Mouse (Mus musculus): Measurements from ENCODE around the gene Zbtb7b. TPM values are rescaled to one million over a fixed set of nuclear protein-coding genes. Genes with fewer than 3 reads are reported as not detected.

The Zbtb7b gene
- polyA plus RNA-seq, 1 experiment from 2014 or later: 1.6 TPM

DNA sequence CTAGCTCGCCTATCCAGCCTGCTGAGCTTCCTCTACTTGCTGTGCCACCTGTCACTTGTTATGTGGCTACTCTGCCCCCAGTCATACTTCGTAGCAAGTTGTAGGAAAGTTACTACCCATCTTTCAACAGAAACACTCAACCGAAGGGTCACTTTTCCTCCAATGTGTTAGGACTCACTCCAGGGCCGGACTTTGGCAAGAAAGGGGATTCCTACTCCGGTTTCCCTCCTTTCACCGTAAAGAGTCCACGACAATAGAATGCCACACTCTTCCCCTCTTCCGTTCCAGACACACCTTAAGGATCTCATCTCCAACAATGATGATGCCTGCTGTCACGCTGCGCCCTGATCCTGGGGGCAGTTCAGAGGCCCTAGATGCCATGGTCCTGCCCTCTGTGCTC lies 16.3 kb upstream of the Zbtb7b start:
- Histone ChIP-seq H3K9me3 (ENCODE audit: low read depth, low read length) (no peaks in the 10 kb centered on the region), H3K9ac (peak overlapping the region; percentile 56), H3K27ac (ENCODE audit: low read depth) (no peak overlapping the region), H3K4me3 (ENCODE audit: low read depth, low read length) (peak overlapping the region; percentile 57), H3K27me3 (ENCODE audit: insufficient read depth, low read length) (no peaks in the 10 kb centered on the region), H3K4me1 (ENCODE audit: insufficient read depth) (0 out of 2 replicates have a peak, but pooled peaks cover 3% of the 10 kb centered on the region), H3K36me3 (ENCODE audit: insufficient read depth) (peaks cover 41% of the 10 kb centered on the region), H3K4me2 (peak overlapping the region; percentile 76)
- 73% methylated on average over 10 of the region's 10 CpGs for WGBS
- DNase-seq (no peak), ATAC-seq (ENCODE audit: insufficient read depth) (no peak)
- TF ChIP-seq CTCF (IDR thresholded peaks at IDR 0.05; ENCODE audit: low read depth): no peak

- ATAC-seq (ENCODE audit: insufficient read depth): no peak
- TF ChIP-seq CTCF (IDR thresholded peaks at IDR 0.05; ENCODE audit: low read depth): no peak
- 93% methylated on average over 3 of the region's 3 CpGs for WGBS
Measured at GRCm38 (mm10) chr3:89409701-89410100, 15.1 kb upstream of the Zbtb7b start.

DNA sequence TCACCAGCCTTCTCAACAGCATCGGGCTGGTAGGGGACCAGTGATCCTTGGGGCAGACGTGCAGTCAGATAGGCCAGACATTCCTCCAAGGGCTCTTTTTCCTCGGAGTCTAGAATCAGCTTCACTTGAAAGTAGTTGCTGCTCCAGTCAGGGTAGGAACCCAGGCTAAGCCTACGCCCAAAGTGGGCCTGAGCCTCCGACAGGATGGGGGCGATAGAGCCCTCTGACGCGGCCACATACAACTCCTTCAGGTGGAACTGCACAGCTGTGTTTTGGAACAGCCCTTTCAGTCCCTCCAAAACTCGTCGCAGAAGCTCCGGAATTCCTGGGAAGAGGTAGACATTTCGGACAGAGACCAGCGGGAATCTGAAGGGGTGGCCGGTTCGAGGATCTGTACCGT lies 13.9 kb upstream of the Zbtb7b start:
- whole genome bisulfite sequencing: 52% methylated on average over 16 of the region's 16 CpGs
- ATAC-seq (ENCODE audit: insufficient read depth) (no peak), DNase-seq (no peak)
- Histone ChIP-seq H3K27ac (ENCODE audit: low read depth) (no peak overlapping the region), H3K36me3 (ENCODE audit: insufficient read depth) (peaks cover 24% of the 10 kb centered on the region; the same call in 1 of the 2 replicates), H3K4me1 (ENCODE audit: insufficient read depth) (0 out of 2 replicates have a peak, but pooled peaks cover 3% of the 10 kb centered on the region), H3K4me2 (no peak overlapping the region), H3K9me3 (ENCODE audit: low read depth, low read length) (no peaks in the 10 kb centered on the region), H3K4me3 (ENCODE audit: low read depth, low read length) (no peak overlapping the region), H3K9ac (no peak overlapping the region), H3K27me3 (ENCODE audit: insufficient read depth, low read length) (no peaks in the 10 kb centered on the region)
- TF ChIP-seq CTCF (IDR thresholded peaks at IDR 0.05; ENCODE audit: low read depth): no peak

More at GRCm38 (mm10) chr3:89409701-89410100, 15.1 kb upstream of the Zbtb7b start:
- peaks cover 29% of the 10 kb centered on the region for H3K36me3 ChIP-seq (ENCODE audit: insufficient read depth)
- H3K9me3 ChIP-seq (ENCODE audit: low read depth, low read length): no peaks in the 10 kb centered on the region
- no peak overlapping the region for H3K4me2 ChIP-seq
- H3K4me1 ChIP-seq (ENCODE audit: insufficient read depth): 0 out of 2 replicates have a peak, but pooled peaks cover 3% of the 10 kb centered on the region
- no peak for DNase-seq
- no peak overlapping the region for H3K4me3 ChIP-seq (ENCODE audit: low read depth, low read length)
- no peak overlapping the region for H3K27ac ChIP-seq (ENCODE audit: low read depth)
- no peaks in the 10 kb centered on the region for H3K27me3 ChIP-seq (ENCODE audit: insufficient read depth, low read length)
- H3K9ac ChIP-seq: no peak overlapping the region

- H3K4me3 ChIP-seq (ENCODE audit: low read depth, low read length): no peak overlapping the region
- TF ChIP-seq CTCF (IDR thresholded peaks at IDR 0.05; ENCODE audit: low read depth): no peak
- H3K9me3 ChIP-seq (ENCODE audit: low read depth, low read length): no peaks in the 10 kb centered on the region
- ATAC-seq (ENCODE audit: insufficient read depth) (no peak), DNase-seq (no peak)
- no peaks in the 10 kb centered on the region for H3K27me3 ChIP-seq (ENCODE audit: insufficient read depth, low read length)
- H3K4me2 ChIP-seq: no peak overlapping the region
- no peak overlapping the region for H3K27ac ChIP-seq (ENCODE audit: low read depth)
- H3K36me3 ChIP-seq (ENCODE audit: insufficient read depth): peaks cover 24% of the 10 kb centered on the region; the same call in 1 of the 2 replicates
- no peaks in the 10 kb centered on the region for H3K4me1 ChIP-seq (ENCODE audit: insufficient read depth)
- H3K9ac ChIP-seq: no peak overlapping the region
- 83% methylated on average over 6 of the region's 6 CpGs for WGBS
Measured at GRCm38 (mm10) chr3:89406887-89407286, 12.3 kb upstream of the Zbtb7b start.

- no peak for TF ChIP-seq CTCF (IDR thresholded peaks at IDR 0.05; ENCODE audit: low read depth)
- no peaks in the 10 kb centered on the region for H3K9me3 ChIP-seq (ENCODE audit: low read depth, low read length)
- no peak for ATAC-seq (ENCODE audit: insufficient read depth)
- DNase-seq: no peak
- WGBS: 88% methylated on average over 5 of the region's 5 CpGs
- no peak within 1 kb of the TSS for H3K4me3 ChIP-seq (ENCODE audit: low read depth, low read length)
- no peaks in the 10 kb centered on the region for H3K27me3 ChIP-seq (ENCODE audit: insufficient read depth, low read length)
- peaks cover 12% of the 10 kb centered on the region; the same call in 1 of the 2 replicates for H3K36me3 ChIP-seq (ENCODE audit: insufficient read depth)
- no peak within 1 kb of the TSS for H3K27ac ChIP-seq (ENCODE audit: low read depth)
- H3K4me1 ChIP-seq (ENCODE audit: insufficient read depth): no peaks in the 10 kb centered on the region
- no peak within 1 kb of the TSS for H3K4me2 ChIP-seq
- H3K9ac ChIP-seq: no peak within 1 kb of the TSS
Measured at GRCm38 (mm10) chr3:89402693-89403092, 8.1 kb upstream of the Zbtb7b start, which contains the start of gene Lenep. Gene Lenep (minus strand): TSS chr3:89402793.

DNA sequence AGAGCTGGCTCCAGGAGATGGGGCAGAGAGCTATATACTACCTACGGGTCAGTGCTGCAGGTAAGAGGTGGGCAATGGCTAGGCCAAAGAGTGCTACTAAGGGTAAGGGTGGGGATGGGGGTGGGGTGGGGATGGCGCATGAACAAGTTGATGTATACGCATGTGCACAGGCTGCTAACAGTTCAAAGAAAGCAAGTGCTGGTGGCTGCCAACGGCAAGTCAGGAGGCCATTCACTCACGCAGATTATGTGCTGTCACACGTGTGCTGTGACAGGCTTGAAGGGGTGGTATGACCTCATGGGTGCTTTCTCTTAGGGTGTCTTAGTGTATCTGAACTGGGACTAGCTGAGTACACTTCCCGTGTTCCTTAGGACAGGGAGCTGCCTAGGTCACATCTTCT lies 6.8 kb upstream of the Zbtb7b start:
- H3K9ac ChIP-seq: no peak overlapping the region
- H3K27ac ChIP-seq (ENCODE audit: low read depth): no peak overlapping the region
- H3K4me2 ChIP-seq: no peak overlapping the region
- no peaks in the 10 kb centered on the region for H3K9me3 ChIP-seq (ENCODE audit: low read depth, low read length)
- ATAC-seq (ENCODE audit: insufficient read depth) (no peak), DNase-seq (no peak)
- TF ChIP-seq CTCF (IDR thresholded peaks at IDR 0.05; ENCODE audit: low read depth): no peak
- no peaks in the 10 kb centered on the region for H3K4me1 ChIP-seq (ENCODE audit: insufficient read depth)
- H3K4me3 ChIP-seq (ENCODE audit: low read depth, low read length): no peak overlapping the region
- 78% methylated on average over 7 of the region's 7 CpGs for WGBS
- H3K36me3 ChIP-seq (ENCODE audit: insufficient read depth): 0 out of 2 replicates have a peak, but pooled peaks cover 6% of the 10 kb centered on the region
- no peaks in the 10 kb centered on the region for H3K27me3 ChIP-seq (ENCODE audit: insufficient read depth, low read length)

GRCm38 (mm10) chr3:89396654-89397005 lies 2.1 kb upstream of the Zbtb7b start:
- DNase-seq (no peak), ATAC-seq (ENCODE audit: insufficient read depth) (no peak)
- H3K4me1 ChIP-seq (ENCODE audit: insufficient read depth): peaks cover 13% of the 10 kb centered on the region
- peak overlapping the region; percentile 56 for H3K4me3 ChIP-seq (ENCODE audit: low read depth, low read length)
- TF ChIP-seq CTCF (IDR thresholded peaks at IDR 0.05; ENCODE audit: low read depth): no peak
- H3K27me3 ChIP-seq (ENCODE audit: insufficient read depth, low read length): no peaks in the 10 kb centered on the region; the same call in 1 of the 2 replicates
- H3K4me2 ChIP-seq: peak overlapping the region; percentile 100
- H3K36me3 ChIP-seq (ENCODE audit: insufficient read depth): no peaks in the 10 kb centered on the region
- H3K9ac ChIP-seq: peak overlapping the region; percentile 59
- 1% methylated on average over 4 of the region's 4 CpGs for WGBS
- no peak overlapping the region for H3K27ac ChIP-seq (ENCODE audit: low read depth)
- H3K9me3 ChIP-seq (ENCODE audit: low read depth, low read length): no peaks in the 10 kb centered on the region
